Mouse (Mus musculus) 416B (cell line): ENCODE results near the gene Dusp1.

Experiments used
- DNase-seq: peaks from one replicate; pipeline ENCODE4 v3.0.0; 2011; ENCODE audit warnings: low read depth

The Dusp1 gene

DNA sequence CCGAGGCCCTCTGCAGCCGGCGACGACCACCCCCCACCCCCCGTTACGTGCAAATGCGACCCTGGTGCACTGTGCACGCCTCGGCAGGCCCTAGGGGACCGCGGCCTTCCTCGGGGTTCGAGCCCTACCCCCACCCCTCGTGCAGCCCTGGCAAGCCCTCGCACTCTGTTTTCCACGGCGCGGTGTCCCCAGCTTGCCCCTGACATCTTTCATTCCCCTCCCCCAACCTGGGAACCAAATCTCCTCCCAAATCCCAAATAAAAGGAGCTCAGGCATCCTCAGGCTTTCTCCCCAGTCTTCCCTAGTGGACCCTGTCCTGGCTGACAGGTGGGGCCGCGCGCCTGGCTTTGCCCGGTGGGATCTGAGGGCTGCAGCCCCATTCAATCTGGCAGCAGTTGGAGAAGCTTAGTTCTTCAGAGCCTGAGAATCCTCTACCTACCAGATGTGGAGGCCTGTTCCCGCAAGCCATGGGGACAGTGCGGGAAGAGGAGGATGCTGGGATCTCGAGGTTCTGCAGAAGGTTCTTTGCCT, at the start of gene Dusp1:
Gene Dusp1, minus strand, starts transcription at position 478 of the 531 bp plus-strand sequence.
- no peak for DNase-seq

DNA sequence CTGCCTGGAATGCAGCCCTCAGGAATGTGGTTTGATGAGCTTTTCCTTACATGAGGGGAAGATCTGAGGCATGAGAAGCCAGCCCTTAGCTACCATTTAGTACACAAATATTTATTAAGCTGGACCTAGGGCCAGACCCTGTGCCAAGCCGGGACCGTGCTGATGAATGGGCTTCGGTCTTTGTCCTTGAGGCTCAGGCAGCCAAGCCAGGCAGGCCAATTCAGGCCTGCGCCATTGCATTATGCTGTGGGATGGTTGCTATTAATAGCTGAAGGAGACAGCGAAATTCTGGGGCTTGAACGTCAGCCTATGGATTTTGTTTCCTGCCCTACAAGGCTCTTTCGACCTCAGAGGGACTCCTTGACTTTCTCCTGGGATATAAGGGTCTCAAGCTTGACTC, 49.4 kb upstream of the Dusp1 start:
- DNase-seq, result no peak

DNA sequence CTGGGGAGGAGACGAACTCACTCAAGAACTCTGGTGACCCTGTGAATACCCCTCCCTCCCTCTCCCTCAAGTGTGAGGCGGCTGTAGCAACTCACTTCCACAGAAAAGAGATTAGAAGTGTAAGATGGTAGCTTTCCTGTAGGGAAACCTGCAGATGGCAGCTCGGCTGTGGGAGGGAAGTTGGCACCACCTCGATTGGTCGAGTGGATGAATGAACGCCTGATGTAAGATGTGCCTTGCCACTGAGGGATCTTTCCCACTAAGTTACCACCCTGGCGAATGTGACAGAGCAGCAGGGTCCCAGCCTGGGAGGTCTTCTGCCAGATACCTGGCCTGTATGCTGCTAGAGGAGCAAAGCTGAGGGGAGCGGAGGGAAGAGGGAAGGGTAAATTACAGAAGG, 47.9 kb upstream of the Dusp1 start:
- DNase-seq, result no peak

DNA sequence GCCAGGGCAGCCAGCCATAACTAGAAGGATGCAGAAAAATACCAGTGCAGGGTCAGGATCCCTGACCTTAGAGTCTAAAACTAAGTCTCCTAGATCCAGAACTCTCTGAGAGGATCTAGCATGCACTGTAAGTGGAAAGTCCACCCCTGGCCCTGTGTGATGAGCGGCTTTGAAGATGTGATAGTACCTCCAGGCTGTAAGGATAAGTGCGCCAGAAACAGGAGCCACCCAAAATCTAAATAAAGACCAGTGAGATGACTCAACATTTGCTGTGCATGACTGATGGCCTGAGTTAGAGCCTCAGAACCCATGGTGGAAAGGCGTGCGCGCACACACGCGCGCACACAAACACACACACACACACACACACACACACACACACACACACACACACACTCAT, 46.9 kb upstream of the Dusp1 start:
- DNase-seq, result no peak

DNA sequence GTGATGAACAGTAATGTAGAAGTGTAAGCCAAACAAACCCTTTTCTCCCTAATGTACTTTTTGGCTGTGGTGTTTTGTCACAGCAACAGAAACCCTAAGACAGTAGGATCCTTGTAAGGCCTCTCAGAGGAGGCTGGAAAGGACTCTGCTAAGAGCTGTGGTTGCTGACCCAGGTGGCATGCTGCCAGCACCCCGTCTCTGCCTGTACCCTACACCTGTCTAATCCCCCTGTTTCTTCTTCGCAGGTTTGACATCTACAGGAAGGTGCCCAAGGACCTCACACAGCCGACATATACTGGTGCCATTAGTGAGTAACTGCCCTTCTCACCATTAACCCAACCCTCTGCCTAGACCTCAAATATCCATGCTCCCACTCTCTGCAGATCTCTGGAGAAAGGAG, 46.4 kb upstream of the Dusp1 start:
- DNase-seq, result no peak

DNA sequence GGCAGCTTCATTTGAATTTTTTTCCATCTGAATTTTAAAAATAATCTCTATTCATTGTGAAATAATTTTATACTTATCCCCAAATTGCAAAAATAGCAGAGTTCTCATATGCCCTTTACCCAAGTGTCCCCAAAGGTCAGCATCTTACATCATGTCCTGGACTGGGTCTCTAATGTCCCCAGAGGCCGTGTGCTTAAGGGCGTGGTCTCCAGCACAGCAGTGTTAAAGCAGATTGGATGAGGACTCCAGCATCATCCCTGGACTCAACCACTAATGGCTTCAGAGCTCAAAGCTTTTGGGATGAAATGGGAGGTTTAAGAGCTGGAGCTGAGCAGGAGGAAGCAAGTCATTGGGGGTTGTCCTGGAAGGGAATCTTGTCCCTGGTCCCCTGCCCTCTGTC, 44.6 kb upstream of the Dusp1 start:
- no peak for DNase-seq

DNA sequence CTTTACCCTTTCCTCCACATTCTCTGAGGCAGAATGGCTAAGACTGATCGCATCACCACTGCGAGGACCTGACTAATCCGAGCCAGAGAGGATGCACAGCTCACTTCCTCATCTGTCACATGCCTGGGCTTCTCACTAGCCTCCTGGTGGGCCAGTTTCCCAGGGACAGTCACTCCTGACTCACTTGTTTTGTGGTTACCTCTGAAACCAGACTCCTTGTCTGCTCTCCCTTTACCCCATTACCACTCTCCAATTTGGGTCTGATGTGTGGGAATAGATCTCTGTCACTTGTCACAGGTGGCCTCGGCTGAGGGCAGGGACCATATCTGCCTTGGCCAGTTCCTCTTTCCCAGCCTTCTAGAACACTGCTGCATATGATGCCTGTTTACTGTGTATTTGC, 43.7 kb upstream of the Dusp1 start:
- peak; percentile 92 for DNase-seq

DNA sequence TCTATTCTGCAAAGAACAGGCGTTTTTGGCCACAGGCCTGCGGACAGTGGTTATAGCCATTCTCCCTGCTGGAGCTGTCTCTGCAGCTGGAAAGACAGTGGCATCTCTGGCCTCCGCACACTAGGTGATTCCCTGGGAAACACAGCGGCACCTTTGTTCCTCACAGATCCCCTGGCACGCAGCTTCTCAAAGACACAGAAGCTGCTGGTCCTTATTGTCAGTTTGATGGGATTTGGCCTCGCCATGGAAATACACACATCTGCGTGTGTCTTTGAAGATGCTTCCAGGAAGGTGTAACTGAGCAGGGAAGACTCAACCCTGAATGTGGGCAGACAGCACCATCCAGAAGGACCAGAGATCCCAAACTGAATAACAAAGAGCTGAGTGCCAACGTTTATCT, 41.4 kb upstream of the Dusp1 start:
- no peak for DNase-seq

DNA sequence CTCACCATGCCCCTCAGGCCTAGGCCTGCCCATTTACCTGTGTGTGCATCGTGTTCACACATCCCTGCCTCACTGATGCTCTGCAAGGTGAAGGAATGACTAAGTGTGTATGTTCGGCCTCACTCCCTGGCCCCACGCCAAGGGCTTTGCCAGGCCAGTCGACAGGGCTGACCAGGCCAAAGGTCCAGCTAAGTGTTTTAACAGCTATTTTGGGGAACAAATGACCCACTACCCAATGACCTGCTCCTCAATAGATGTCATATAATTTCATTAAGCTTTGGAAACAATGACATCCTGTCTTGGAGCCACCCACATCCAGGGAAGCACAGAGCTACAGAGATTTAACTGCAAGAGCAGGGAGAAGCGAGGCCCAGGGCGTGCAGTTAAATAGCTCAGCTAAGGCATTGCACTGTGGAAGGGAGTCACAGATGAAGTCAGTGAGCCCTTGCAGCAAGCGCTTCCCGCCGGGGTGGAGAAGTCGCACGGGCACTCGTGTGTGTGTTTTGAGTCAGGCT, 40.5 kb upstream of the Dusp1 start:
- no peak for DNase-seq

DNA sequence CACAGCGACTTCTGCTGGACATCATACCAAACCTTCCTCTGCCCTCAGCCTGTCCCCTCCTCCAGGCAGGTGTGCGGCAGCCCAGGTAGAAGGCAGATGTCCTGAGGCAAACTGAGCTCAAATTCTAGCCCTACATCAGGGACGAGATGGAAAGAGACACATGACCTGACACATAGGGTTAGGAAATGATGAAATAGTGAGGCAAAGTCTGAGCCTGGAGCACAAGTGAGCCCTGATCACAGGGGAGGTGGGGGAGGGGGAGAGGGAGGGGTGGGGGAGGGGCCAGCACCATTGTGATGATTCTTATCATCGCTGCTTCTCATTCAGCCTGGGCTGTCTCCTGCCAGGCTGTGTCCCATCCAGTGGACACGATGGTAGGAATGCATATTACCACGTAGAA, 40.0 kb upstream of the Dusp1 start:
- DNase-seq, result peak; percentile 61

DNA sequence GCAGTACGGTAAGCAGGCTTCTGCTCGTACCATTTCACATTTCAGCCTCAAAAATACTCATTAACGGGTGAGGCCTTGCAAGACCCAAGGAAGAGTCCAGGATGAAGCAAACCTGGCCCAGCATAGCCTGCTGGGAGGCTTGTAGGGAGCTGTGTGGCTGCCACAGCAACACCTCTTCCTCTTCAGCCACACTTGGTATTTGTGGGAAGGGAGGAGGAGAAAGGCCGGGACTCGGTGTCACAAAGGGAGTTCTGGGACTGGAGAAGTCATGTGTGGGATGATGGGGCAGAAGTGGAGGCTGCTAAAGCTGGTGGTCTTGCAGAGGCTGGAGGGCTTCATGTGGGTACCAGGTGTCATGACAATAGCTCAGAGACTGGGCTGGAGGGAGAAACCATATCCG, 39.6 kb upstream of the Dusp1 start:
- no peak for DNase-seq

DNA sequence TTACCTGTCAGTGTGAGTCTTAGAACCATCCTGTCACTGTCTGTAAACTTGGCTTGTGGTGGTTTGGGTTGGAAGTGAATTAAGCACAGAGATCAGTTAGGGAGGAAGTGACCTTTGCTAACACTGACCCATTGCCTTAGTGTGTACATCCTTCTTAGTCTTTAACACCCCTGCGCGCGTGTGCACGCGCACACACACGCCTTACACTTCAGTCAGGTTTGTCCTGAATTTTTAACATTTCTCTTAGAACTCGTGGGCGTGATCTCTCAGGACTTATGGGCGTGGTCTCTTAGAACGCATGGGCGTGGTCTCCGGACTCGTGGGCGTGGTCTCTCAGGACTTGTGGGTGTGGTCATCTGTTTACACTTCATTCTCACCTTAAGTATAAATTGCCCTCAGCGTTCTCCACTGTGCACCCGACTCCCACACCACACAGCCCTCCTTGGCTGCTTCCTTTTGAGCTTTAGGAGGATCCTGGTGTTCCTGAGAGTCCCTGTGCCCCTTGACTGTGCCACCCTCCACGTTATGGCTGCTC, 39.1 kb upstream of the Dusp1 start:
- peak; percentile 36 for DNase-seq

DNA sequence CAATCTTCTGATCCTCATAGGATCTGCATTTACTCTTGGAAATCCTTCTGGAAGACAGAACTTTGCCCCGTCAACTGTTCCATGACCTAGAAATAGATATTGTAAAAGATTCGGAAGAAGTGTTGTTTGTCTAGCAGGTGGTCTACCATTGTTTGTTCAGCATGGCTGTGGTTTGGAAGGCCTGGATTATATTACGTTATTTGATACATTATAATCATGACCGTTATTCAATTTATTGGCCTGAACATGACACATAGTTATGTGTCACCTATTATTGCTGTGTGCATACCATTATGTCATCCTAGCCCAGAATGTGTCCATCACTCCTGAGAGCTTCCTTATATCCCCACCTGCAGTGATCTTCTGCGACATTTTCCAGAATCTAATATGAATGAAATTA, 36.9 kb upstream of the Dusp1 start:
- DNase-seq, result no peak

DNA sequence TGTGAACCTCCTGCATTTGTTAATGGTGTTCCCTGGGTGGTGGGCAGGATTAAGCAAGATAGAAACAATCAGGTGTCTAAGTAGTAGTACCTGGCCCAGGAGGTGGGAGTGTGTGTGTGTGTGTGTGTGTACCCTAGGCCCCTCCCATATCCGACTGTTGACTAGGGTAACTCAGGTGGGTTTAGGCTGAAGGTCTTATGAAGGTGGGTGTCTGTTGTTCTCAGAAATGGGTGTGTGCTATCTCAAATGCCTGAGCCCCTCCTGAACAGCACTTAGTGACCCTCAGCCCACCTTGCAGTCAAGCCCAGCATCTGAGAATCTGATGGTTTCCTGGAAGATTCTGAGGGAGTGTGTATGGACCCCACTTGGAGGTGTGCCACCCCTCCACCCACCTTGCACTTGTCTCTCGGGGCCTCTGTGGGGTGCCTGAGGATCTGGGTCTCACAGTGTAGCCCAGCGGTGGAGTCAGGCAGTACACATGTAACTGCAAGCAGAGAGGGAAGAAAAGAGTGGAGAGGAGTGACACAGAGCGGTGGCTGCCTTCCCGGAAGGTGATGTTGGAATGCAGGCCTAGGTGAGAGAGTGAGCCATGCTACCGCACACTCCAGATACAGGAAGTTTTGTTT, 35.0 kb upstream of the Dusp1 start:
- no peak for DNase-seq

DNA sequence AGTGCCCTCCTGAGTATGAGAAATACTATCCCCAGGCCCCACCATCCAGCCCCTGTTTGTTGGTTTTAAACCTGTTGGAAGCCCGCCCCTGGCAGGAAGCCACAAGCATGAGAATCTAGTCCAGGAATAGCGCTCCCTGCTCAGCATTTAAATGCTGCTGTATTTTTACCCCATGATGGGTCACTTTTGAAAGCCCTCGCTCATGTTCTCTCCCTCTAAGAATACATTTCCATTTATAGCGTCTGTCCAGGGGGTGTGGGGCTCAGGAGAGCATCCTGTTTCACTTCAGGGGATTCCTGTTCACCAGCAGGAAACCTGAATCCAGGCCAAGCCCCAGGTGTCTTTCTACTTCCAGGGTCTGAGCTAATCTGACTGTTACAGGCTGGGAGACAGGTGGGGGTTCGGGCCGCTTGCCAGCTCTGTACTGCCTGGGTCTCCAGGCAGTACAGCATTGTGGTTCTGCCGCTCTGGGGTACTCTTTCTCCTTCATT, 34.3 kb upstream of the Dusp1 start:
- peak; percentile 23 for DNase-seq

DNA sequence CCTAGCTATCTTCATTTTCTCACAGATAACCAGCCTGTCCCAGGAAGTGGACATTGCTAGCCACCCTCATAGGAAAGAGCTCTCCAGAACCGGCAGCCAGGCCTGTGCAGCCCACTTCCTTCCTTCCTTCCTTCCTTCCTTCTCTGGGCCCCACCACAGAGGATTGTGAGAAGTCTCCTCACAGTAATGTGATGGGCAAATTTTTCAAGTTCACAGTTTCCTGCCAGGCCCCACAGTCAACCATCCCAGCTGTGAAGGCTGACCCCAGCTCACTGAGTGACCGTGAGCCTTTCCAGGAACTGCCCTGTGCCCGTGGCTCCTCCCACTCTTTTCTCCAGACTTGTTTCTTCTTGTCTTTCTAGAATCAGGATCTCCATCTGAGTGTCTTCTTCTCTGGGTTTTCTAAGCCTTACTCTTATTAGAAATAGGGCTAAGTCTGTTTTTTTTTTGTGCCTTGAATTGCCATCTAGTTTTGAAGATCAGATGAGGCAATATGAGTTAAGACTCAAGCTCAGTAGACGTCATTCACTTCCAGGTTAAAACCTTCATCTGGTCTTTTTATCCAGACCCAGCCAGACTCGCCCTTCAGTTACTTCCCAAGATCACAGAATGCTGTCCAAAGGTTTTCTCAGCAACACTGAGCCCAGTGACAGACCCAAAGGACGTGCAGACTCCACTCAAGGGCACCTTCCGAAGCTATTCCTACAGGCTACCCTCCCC, 33.7 kb upstream of the Dusp1 start:
- peak; percentile 62 for DNase-seq

DNA sequence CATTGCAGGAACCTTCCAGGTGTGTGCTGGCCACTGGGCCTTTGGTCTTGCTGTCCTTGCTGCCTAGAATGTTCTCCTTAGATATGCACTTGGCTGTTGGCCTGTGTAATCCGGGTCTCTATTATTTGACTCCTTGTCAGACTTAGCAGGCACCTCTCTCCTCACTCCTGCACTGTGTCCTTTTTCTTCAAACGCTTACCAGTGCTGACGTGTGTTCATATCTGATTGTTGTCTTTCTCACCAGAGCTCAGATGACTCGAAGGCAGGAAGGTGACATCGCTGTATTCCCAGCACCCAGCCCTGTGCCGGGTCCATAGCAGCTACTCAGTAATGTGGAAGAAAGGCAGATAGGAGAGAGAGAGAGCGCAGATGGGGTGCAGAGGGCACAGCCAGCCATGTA, 33.0 kb upstream of the Dusp1 start:
- peak; percentile 49 for DNase-seq

DNA sequence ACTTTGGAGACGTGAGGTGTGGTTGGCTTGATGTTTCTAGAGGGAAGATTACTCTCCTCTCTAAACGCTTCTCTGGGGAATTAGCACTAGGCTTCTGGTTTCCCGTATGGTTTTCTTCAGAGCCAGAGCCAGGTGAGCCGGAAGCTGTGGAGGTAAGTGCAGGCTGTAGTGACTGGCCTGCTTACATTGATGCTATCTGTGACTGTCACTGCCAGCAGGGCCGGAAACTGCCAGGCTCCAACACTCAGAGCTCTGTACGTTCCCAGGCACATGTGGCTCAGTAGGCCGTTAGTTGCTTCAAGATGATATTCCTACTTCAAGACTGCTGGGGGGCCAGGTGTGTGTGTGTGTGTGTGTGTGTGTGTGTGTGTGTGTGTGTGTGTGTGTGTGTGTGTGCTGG, 32.2 kb upstream of the Dusp1 start:
- DNase-seq, result no peak

DNA sequence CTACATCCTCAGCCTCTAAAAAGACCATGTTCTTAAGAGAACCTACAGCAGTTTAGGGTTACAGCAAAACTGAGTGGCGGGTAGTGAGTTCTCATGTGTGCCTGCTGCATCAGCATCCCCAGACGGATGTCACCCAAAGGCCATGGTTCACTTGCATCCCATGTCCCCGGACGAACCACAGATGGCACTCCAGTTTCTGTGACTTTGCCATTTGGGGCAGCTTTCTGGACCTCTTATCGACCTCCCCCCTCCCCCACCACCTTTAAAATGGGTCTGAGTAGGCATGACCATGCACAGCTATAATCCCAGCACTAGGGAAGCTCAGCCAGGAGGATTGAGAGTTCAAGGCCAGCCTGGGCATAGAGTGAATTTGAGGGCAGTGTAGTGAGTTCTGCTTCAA, 31.3 kb upstream of the Dusp1 start:
- DNase-seq, result no peak

DNA sequence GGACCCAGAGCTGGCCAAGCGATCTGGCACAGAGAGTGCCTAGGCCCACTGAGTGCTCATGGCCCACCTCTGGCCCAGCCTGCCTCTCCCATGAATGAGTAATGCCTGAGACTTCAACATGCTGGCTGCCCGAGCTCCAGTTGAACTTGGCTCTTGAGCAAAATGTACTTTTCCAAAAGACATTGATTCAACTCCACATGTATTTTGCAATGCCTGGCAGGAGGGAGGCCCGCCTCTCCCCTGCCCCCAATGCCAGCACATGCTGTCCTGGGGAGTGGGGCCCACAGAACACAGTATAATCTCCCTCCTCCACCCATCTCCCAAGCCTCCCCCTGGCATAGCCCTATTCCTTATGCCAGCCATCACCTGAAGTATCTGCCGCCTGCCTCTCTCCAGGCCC, 30.6 kb upstream of the Dusp1 start:
- DNase-seq, result no peak

DNA sequence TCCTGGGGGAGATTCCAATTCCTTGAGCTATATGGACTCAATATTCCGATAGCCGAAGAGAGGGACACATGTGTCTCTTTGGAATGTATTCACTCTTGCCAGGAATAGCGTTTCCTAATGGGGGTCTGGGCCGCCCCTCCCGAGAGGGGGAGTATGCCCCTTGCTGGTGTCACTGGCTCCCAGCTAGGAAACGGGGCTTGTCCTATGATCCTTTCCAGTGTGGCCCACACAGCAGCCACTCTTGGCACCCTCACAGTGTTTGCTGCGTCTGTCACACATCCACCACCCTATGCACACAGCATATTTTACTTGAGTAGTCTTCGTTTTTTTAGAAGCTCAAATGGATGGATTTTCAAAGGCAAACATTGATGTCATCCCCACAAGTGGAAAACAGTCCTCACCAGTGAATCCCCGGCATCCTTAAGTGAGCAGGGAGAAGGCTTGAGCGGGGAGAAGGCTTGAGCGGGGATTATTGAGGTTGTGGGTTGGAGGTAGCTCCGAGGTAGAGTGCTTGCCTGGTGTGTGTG, 26.1 kb upstream of the Dusp1 start:
- DNase-seq, result no peak

DNA sequence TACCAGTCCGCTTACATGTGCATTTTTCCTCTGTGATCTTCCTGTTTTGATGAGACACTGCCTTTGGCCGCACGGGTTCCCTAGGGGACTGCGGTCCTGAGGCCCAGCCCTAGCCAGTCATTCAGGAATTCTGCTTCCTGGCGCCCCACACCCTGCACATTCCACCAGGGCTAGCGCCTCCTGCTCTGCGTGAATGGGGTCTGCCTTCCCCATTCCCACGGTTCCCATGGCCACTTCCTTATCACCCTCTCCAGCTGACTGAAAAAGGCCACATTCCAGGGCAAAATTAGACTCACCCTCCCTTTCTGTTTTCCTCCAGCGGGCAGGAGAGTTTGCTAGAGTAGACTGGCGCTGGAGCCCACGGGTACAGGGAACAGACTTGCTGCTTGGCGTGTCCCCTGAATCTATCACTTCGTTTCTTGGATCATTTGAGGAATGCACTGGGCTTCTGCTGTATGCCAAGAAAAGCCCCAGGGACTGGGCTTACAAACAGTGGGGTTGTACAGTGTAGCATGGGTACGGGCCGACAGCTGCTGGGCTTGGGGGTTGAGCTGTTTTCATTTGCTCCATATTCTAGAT, 22.7 kb upstream of the Dusp1 start:
- no peak for DNase-seq

DNA sequence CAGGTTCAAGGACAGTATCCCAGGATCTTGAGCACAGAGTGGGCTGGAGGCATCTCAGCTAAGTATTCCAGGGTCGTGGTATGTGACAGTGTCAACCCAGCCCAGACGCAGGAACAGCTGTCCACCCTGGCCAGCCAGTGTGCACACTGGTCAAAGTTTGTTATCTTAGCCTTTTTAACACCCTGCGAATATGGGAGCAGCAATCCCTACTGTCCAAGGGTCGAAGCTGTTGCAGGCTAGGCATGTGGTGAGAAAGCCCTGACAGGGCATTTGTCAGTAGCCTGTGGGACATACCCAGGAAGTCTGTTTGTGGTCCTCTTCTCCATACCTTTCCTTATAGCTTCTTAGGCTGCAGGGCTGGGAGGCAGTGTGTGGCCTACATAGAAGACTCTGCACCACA, 22.1 kb upstream of the Dusp1 start:
- DNase-seq, result no peak
